Mouse (Mus musculus): ENCODE measurements around the gene Thoc7. TPM values are rescaled to one million over a fixed set of nuclear protein-coding genes. Genes with fewer than 3 reads are reported as not detected.

Gene Thoc7
- polyA plus RNA-seq, 1 experiment = 47.3 TPM

GRCm38 (mm10) chr14:13910148-13910547, 51.5 kb downstream of the Thoc7 start:
- WGBS = 87% methylated on average over 2 of the region's 2 CpGs

GRCm38 (mm10) chr14:13907145-13907544, 54.5 kb downstream of the Thoc7 start:
- WGBS = 88% methylated on average over 7 of the region's 7 CpGs
- Histone ChIP-seq H3K4me3 (ENCODE audit: insufficient read depth, low read depth, low read length) (no peak overlapping the region), H3K27ac (ENCODE audit: insufficient read depth, low read depth, low read length) (no peak overlapping the region), H3K36me3 (ENCODE audit: control insufficient read depth, insufficient read depth, low read length) (no peaks in the 10 kb centered on the region), H3K27me3 (replicated peaks; ENCODE audit: control insufficient read depth, insufficient read depth, low read length) (no peaks in the 10 kb centered on the region), H3K4me1 (ENCODE audit: control insufficient read depth, insufficient read depth, low read length) (no peaks in the 10 kb centered on the region)
- TF ChIP-seq POLR2A (IDR thresholded peaks at IDR 0.05; ENCODE audit: low read depth, low read length) (no peak), CTCF (conservative IDR thresholded peaks at IDR 0.05; ENCODE audit: insufficient read depth, insufficient read length, low read depth, low read length) (no peak)
- DNase-seq = no peak

More at GRCm38 (mm10) chr14:13910148-13910547, 51.5 kb downstream of the Thoc7 start:
- H3K27me3 ChIP-seq (replicated peaks; ENCODE audit: control insufficient read depth, insufficient read depth, low read length) = no peaks in the 10 kb centered on the region
- no peak for DNase-seq
- no peaks in the 10 kb centered on the region for H3K4me1 ChIP-seq (ENCODE audit: control insufficient read depth, insufficient read depth, low read length)
- H3K36me3 ChIP-seq (ENCODE audit: control insufficient read depth, insufficient read depth, low read length) = no peaks in the 10 kb centered on the region
- H3K4me3 ChIP-seq (ENCODE audit: insufficient read depth, low read depth, low read length) = no peak overlapping the region
- TF ChIP-seq CTCF (conservative IDR thresholded peaks at IDR 0.05; ENCODE audit: insufficient read depth, insufficient read length, low read depth, low read length) (no peak), POLR2A (IDR thresholded peaks at IDR 0.05; ENCODE audit: low read depth, low read length) (no peak)
- H3K27ac ChIP-seq (ENCODE audit: insufficient read depth, low read depth, low read length) = no peak overlapping the region

- DNase-seq = no peak
- WGBS = 83% methylated on average over 1 of the region's 1 CpGs
- TF ChIP-seq CTCF (conservative IDR thresholded peaks at IDR 0.05; ENCODE audit: insufficient read depth, insufficient read length, low read depth, low read length) (no peak), POLR2A (IDR thresholded peaks at IDR 0.05; ENCODE audit: low read depth, low read length) (no peak)
- Histone ChIP-seq H3K4me3 (ENCODE audit: insufficient read depth, low read depth, low read length) (no peak overlapping the region), H3K4me1 (ENCODE audit: control insufficient read depth, insufficient read depth, low read length) (no peaks in the 10 kb centered on the region), H3K27ac (ENCODE audit: insufficient read depth, low read depth, low read length) (no peak overlapping the region), H3K27me3 (replicated peaks; ENCODE audit: control insufficient read depth, insufficient read depth, low read length) (no peaks in the 10 kb centered on the region), H3K36me3 (ENCODE audit: control insufficient read depth, insufficient read depth, low read length) (no peaks in the 10 kb centered on the region)
These were observed 55.2 kb downstream of the Thoc7 start for GRCm38 (mm10) chr14:13906461-13906860.

- no peaks in the 10 kb centered on the region for H3K27me3 ChIP-seq (replicated peaks; ENCODE audit: control insufficient read depth, insufficient read depth, low read length)
- no peak overlapping the region for H3K27ac ChIP-seq (ENCODE audit: insufficient read depth, low read depth, low read length)
- H3K4me3 ChIP-seq (ENCODE audit: insufficient read depth, low read depth, low read length) = peak overlapping the region; percentile 88
- 1% methylated on average over 22 of the region's 22 CpGs for WGBS
- peak; percentile 63 for DNase-seq
- TF ChIP-seq CTCF (conservative IDR thresholded peaks at IDR 0.05; ENCODE audit: insufficient read depth, insufficient read length, low read depth, low read length) (peak; percentile 28; the same call in 1 of the 2 replicates), POLR2A (IDR thresholded peaks at IDR 0.05; ENCODE audit: low read depth, low read length) (no peak)
- H3K36me3 ChIP-seq (ENCODE audit: control insufficient read depth, insufficient read depth, low read length) = no peaks in the 10 kb centered on the region
- 0 out of 2 replicates have a peak, but pooled peaks cover 2% of the 10 kb centered on the region for H3K4me1 ChIP-seq (ENCODE audit: control insufficient read depth, insufficient read depth, low read length)
These were observed 60.0 kb downstream of the Thoc7 start for GRCm38 (mm10) chr14:13901611-13902067.

Other genes starting within 250 kb of the Thoc7 start
- not detected in 2 replicates for gene Gm281, start 47.4 kb downstream of the Thoc7 start, polyA plus RNA-seq (2012; rRNA removed)
- gene Atxn7, start 412 bp downstream of the Thoc7 start, polyA plus RNA-seq (2012; rRNA removed) = 23.7 and 30.7 TPM in 2 replicates
- 30.1 and 40.4 TPM in 2 replicates for gene Psmd6, start 159.1 kb upstream of the Thoc7 start, polyA plus RNA-seq (2012; rRNA removed)
- gene Olfr720, start 225.0 kb upstream of the Thoc7 start, polyA plus RNA-seq (2012; rRNA removed) = not detected in 2 replicates